Mouse (Mus musculus): ENCODE measurements around the gene Nck2. TPM values are rescaled to one million over a fixed set of nuclear protein-coding genes. Genes with fewer than 3 reads are reported as not detected.

The Nck2 gene
- polyA plus RNA-seq, 1 experiment from 2014 or later = 47.0 TPM

DNA sequence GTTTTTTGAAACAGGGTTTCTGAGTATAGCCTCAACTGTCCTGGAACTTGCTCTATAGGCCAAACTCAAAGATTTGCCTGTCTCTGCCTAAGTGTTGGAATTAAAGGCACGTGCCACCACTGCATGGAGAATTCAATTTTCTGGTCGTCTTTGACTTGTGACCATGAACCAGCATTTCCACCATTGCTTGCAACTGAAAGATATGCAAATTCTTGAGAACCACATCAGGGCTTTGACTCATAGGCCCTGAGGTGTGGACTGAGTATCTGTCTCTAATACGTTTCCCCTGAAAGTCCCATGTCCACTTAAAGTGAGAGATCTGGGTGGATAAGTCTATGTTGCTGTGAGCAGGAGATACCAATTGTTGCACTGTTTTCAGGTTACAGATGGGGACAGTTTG lies 31.6 kb upstream of the Nck2 start:
- 73% methylated on average over 3 of the region's 3 CpGs for WGBS
- H3K4me3 ChIP-seq = no peak overlapping the region
- H3K27me3 ChIP-seq = no peaks in the 10 kb centered on the region
- H3K36me3 ChIP-seq = no peaks in the 10 kb centered on the region
- no peak overlapping the region for H3K4me2 ChIP-seq
- H3K27ac ChIP-seq = no peak overlapping the region
- H3K9ac ChIP-seq = no peak overlapping the region
- H3K9me3 ChIP-seq = no peaks in the 10 kb centered on the region
- H3K4me1 ChIP-seq = peaks cover 6% of the 10 kb centered on the region
- no peak for ATAC-seq (ENCODE audit: insufficient number of reproducible peaks, insufficient read depth, low FRiP score, low TSS enrichment, low read depth)

DNA sequence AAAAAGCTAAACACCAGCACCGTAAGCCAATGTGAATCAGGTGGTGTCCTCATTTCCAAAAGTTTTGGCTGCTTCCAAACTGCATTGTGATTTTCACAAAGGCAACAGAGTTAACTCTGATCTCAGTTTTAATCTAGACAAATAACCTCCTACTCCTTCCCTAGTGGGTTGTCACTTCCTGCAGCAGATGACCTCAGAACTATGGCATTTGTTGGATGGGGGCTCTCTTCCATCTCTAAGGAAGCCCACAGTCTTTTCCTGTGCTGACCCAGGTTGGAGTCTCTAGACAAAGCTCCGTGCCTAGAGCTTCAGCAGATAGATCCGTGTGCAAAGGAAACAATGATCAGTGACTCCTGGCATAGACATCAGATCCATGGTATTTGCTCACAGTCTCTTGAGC lies 31.1 kb upstream of the Nck2 start:
- H3K36me3 ChIP-seq = no peaks in the 10 kb centered on the region
- H3K4me2 ChIP-seq = no peak overlapping the region
- no peak overlapping the region for H3K4me3 ChIP-seq
- no peak overlapping the region for H3K9ac ChIP-seq
- H3K27me3 ChIP-seq = no peaks in the 10 kb centered on the region
- peaks cover 6% of the 10 kb centered on the region for H3K4me1 ChIP-seq
- ATAC-seq (ENCODE audit: insufficient number of reproducible peaks, insufficient read depth, low FRiP score, low TSS enrichment, low read depth) = no peak
- H3K27ac ChIP-seq = no peak overlapping the region
- H3K9me3 ChIP-seq = no peaks in the 10 kb centered on the region
- WGBS = 78% methylated on average over 3 of the region's 3 CpGs

DNA sequence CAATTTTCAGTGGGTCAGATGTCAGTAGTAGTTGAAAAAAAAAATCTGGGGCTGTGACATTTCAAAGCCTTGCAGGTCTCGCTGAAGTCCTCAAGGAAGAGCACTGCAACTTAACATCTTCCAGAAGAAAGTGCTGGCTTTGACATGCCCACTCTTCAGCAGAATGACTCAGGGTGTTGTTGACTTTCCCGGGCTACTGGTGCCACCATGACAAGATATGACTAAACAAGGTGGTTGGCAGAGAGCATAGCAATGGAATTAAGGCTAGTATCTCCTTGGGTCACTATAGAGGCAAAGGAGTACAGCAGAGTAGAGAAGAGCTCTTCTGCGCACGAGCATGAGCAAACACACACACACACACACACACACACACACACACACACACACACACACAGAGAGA lies 30.6 kb upstream of the Nck2 start:
- Histone ChIP-seq H3K4me3 (no peak overlapping the region), H3K9ac (no peak overlapping the region), H3K9me3 (no peaks in the 10 kb centered on the region), H3K27ac (no peak overlapping the region), H3K4me2 (no peak overlapping the region), H3K27me3 (no peaks in the 10 kb centered on the region), H3K4me1 (peaks cover 4% of the 10 kb centered on the region), H3K36me3 (no peaks in the 10 kb centered on the region)
- 82% methylated on average over 4 of the region's 4 CpGs for WGBS
- ATAC-seq (ENCODE audit: insufficient number of reproducible peaks, insufficient read depth, low FRiP score, low TSS enrichment, low read depth) = no peak

- Histone ChIP-seq H3K4me3 (no peak overlapping the region), H3K27me3 (no peaks in the 10 kb centered on the region), H3K4me2 (no peak overlapping the region), H3K9me3 (no peaks in the 10 kb centered on the region), H3K27ac (no peak overlapping the region), H3K36me3 (no peaks in the 10 kb centered on the region), H3K4me1 (no peaks in the 10 kb centered on the region), H3K9ac (no peak overlapping the region)
- no peak for ATAC-seq (ENCODE audit: insufficient number of reproducible peaks, insufficient read depth, low FRiP score, low TSS enrichment, low read depth)
Measured at GRCm38 (mm10) chr1:43414228-43414627, 30.2 kb upstream of the Nck2 start.

- H3K36me3 ChIP-seq = no peaks in the 10 kb centered on the region
- no peaks in the 10 kb centered on the region for H3K27me3 ChIP-seq
- no peaks in the 10 kb centered on the region for H3K9me3 ChIP-seq
- no peak overlapping the region for H3K27ac ChIP-seq
- no peaks in the 10 kb centered on the region for H3K4me1 ChIP-seq
- no peak overlapping the region for H3K4me3 ChIP-seq
- H3K9ac ChIP-seq = no peak overlapping the region
- H3K4me2 ChIP-seq = no peak overlapping the region
- ATAC-seq (ENCODE audit: insufficient number of reproducible peaks, insufficient read depth, low FRiP score, low TSS enrichment, low read depth) = no peak
Measured at GRCm38 (mm10) chr1:43414971-43415370, 29.4 kb upstream of the Nck2 start.

DNA sequence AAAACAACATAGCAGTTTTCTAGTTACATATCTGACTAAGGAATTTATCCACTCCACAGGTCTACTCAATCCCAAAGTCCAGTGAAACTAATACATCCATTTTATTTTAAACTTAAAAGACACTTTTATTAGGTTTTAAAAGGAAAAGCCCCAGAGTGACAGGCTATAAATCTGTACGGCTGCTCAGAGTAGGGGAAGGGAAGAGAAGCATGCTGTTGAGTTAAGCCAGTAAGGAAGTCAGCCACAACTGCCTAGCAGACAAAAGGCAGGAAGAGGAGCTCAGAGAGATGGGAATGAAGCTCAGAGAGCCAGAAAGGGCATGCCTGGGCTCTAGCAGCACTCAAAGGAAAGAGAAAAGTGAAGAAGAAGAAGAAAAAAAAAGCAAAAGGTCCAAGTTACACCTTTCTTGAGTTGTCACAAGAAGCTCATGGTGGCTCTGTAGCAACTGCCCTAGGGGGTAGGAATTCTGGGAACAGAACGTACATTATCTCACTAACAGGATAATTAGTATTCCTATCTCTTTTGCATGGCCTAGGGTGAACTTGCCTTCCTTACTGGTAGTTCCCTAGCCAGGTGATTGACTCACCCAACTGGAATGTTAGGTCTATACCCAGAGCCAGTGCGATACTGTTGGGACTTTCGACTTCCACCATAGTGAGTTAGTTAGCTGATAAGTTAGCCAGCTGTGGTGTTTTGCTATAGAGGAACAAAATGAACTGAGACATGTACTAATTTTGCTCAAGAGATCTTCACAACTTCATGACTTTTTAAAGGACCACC lies 21.2 kb upstream of the Nck2 start:
- H3K27me3 ChIP-seq = no peaks in the 10 kb centered on the region
- H3K4me1 ChIP-seq = 0 out of 2 replicates have a peak, but pooled peaks cover 6% of the 10 kb centered on the region
- no peaks in the 10 kb centered on the region for H3K36me3 ChIP-seq
- H3K27ac ChIP-seq = no peak overlapping the region
- 66% methylated on average over 4 of the region's 4 CpGs for WGBS
- no peak overlapping the region for H3K4me2 ChIP-seq
- no peak for ATAC-seq (ENCODE audit: insufficient number of reproducible peaks, insufficient read depth, low FRiP score, low TSS enrichment, low read depth)
- H3K9me3 ChIP-seq = no peaks in the 10 kb centered on the region
- H3K9ac ChIP-seq = no peak overlapping the region
- H3K4me3 ChIP-seq = no peak overlapping the region

DNA sequence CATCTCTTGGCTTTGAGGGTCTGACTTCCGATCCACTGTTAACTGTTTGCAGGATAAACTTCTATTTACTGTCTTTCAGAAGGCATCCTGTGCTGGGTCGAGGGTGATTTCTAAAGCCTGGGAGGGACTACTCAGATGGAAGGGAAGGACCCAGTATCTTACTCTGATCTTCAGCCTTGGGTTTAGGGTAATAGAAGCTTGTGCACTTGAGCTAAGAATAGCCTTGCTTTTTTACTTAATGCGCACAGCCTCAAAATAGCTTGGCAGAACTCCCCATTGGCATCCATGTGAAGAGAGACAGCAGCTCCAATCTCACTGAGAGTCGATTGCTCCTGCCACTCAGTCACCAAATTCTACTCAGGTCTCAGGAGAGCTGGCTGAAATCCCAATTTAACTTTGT lies 17.9 kb upstream of the Nck2 start:
- no peak overlapping the region for H3K4me3 ChIP-seq
- no peak overlapping the region for H3K4me2 ChIP-seq
- 44% methylated on average over 4 of the region's 4 CpGs for WGBS
- no peaks in the 10 kb centered on the region for H3K27me3 ChIP-seq
- H3K36me3 ChIP-seq = no peaks in the 10 kb centered on the region
- H3K9me3 ChIP-seq = no peaks in the 10 kb centered on the region
- ATAC-seq (ENCODE audit: insufficient number of reproducible peaks, insufficient read depth, low FRiP score, low TSS enrichment, low read depth) = no peak
- H3K4me1 ChIP-seq = 0 out of 2 replicates have a peak, but pooled peaks cover 6% of the 10 kb centered on the region
- no peak overlapping the region for H3K9ac ChIP-seq
- no peak overlapping the region for H3K27ac ChIP-seq

- ATAC-seq (ENCODE audit: insufficient number of reproducible peaks, insufficient read depth, low FRiP score, low TSS enrichment, low read depth) = no peak
- no peak overlapping the region for H3K4me2 ChIP-seq
- no peak overlapping the region for H3K9ac ChIP-seq
- WGBS = 78% methylated on average over 6 of the region's 6 CpGs
- no peak overlapping the region for H3K27ac ChIP-seq
- no peaks in the 10 kb centered on the region for H3K27me3 ChIP-seq
- no peaks in the 10 kb centered on the region for H3K36me3 ChIP-seq
- H3K9me3 ChIP-seq = no peaks in the 10 kb centered on the region
- no peak overlapping the region for H3K4me3 ChIP-seq
- H3K4me1 ChIP-seq = 0 out of 2 replicates have a peak, but pooled peaks cover 6% of the 10 kb centered on the region
Measured at GRCm38 (mm10) chr1:43426993-43427535, 17.3 kb upstream of the Nck2 start.

GRCm38 (mm10) chr1:43429924-43430876 lies 14.2 kb upstream of the Nck2 start:
- H3K4me3 ChIP-seq = no peak overlapping the region
- WGBS = 82% methylated on average over 9 of the region's 9 CpGs
- H3K4me2 ChIP-seq = no peak overlapping the region
- no peaks in the 10 kb centered on the region for H3K36me3 ChIP-seq
- H3K27ac ChIP-seq = no peak overlapping the region
- peaks cover 6% of the 10 kb centered on the region; the same call in 1 of the 2 replicates for H3K4me1 ChIP-seq
- no peaks in the 10 kb centered on the region for H3K27me3 ChIP-seq
- no peak overlapping the region for H3K9ac ChIP-seq
- ATAC-seq (ENCODE audit: insufficient number of reproducible peaks, insufficient read depth, low FRiP score, low TSS enrichment, low read depth) = no peak
- no peaks in the 10 kb centered on the region for H3K9me3 ChIP-seq

- Histone ChIP-seq H3K4me1 (no peaks in the 10 kb centered on the region; the same call in 1 of the 2 replicates), H3K4me2 (no peak overlapping the region), H3K9ac (no peak overlapping the region), H3K36me3 (no peaks in the 10 kb centered on the region), H3K9me3 (no peaks in the 10 kb centered on the region), H3K27ac (no peak overlapping the region), H3K4me3 (no peak overlapping the region), H3K27me3 (no peaks in the 10 kb centered on the region)
- WGBS = 76% methylated on average over 4 of the region's 4 CpGs
- no peak for ATAC-seq (ENCODE audit: insufficient number of reproducible peaks, insufficient read depth, low FRiP score, low TSS enrichment, low read depth)
Measured at GRCm38 (mm10) chr1:43433853-43434252, 10.5 kb upstream of the Nck2 start.

DNA sequence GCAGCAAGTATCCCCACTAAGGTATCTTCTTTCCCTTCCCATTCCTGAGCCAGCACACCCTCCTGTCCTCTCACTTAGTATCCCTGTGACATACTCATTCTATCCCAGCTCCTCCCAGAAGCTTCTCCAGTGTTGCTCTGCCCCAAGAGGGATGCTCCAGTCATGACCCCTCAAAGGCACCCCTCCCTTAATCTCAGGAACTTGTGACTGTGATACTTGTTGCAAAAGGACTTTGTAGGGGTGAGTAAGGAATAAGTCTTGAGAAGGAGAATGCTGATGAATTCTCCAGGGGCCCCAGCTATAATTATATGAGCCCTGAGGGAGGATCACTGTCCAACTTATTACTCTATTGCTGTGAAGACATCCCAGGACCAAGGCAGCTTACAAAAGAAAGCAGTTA lies 7.8 kb upstream of the Nck2 start:
- Histone ChIP-seq H3K4me3 (no peak overlapping the region), H3K4me1 (no peaks in the 10 kb centered on the region; the same call in 1 of the 2 replicates), H3K36me3 (no peaks in the 10 kb centered on the region), H3K27me3 (no peaks in the 10 kb centered on the region), H3K9me3 (no peaks in the 10 kb centered on the region), H3K9ac (no peak overlapping the region), H3K4me2 (no peak overlapping the region), H3K27ac (no peak overlapping the region)
- no peak for ATAC-seq (ENCODE audit: insufficient number of reproducible peaks, insufficient read depth, low FRiP score, low TSS enrichment, low read depth)

Data from embryonic facial prominence, embryonic 13.5 days (tissue).